Comparison of ENCODE assay signal across 7 mouse cellular contexts in the genomic region with DNA sequence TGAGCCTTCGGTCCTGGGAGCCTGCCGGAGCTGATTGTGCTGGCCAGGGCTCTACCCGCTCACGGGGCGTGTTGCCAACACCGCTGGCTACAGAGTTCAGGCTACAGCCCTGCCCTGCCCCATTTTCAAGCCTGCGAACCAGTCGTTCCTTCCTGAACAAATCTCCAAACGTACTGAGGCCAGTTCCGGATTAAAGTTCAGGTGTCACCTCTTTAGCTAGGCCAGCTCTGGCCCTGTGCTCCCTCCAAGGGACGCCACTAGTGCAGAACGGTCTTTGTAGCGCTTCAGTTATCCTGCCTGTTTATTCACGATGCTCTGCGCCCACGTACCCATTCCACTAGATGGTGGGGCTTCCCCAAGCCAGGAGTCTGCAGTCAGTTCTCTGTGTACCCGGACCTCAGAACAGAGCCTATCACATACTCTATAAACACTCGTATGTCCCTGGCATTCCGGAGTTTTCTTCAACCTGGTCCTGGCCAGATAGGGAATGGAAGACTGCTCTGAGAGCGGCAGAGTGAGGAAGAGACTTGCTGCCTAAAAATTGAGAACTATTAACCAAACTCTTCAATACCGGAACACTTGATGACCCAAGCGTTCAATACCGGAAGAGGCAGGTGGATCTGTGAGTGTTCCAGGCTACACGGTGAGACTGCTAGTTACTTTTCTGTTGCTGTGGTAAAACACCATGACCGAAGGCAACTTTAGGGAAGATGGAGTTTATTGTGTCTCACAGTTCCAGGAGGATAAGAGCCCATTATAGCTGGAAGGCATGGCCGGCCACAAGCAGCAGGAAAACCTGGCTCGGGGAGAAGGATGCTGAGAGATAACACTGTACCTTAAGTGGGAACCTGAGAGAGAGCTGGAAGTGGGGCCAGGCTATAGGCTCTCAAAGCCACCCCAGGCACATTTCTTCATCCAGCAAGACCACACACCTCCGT. TPM values are rescaled to one million over a fixed set of nuclear protein-coding genes. Genes with fewer than 3 reads are reported as not detected.
DNase-seq lines count a peak whose midpoint lies in the region; ATAC-seq and TF ChIP-seq lines count a peak whose summit lies in the region.

TSS of gene Cyb5r3 (minus strand) at position 101 of the 938 bp plus-strand sequence.

- peak within 1 kb of the TSS; percentile 30 for H3K27ac ChIP-seq in thymus, adult 2 months (ENCODE audit: control insufficient read depth, insufficient read depth, low read length)
- H3K27ac ChIP-seq in embryonic facial prominence, embryonic 11.5 days (replicated peaks; ENCODE audit: low read depth, low read length) = peak within 1 kb of the TSS; percentile 70
- peak within 1 kb of the TSS; percentile 90 for H3K27ac ChIP-seq in midbrain, embryonic 15.5 days

- 40% methylated on average over 28 of the region's 28 CpGs for whole genome bisulfite sequencing in thymus, adult 2 months
- WGBS in embryonic facial prominence, embryonic 11.5 days = 38% methylated on average over 28 of the region's 28 CpGs
- 33% methylated on average over 28 of the region's 28 CpGs for WGBS in midbrain, embryonic 15.5 days

- H3K36me3 ChIP-seq in thymus, adult 2 months (ENCODE audit: control insufficient read depth, insufficient read depth, low read length) = no peaks in the 10 kb centered on the region
- H3K36me3 ChIP-seq in embryonic facial prominence, embryonic 11.5 days (replicated peaks; ENCODE audit: control insufficient read depth, insufficient read depth, low read depth, low read length) = no peaks in the 10 kb centered on the region
- H3K36me3 ChIP-seq in midbrain, embryonic 15.5 days (replicated peaks) = no peaks in the 10 kb centered on the region

- no peak for TF ChIP-seq CTCF in thymus, adult 2 months (IDR thresholded peaks at IDR 0.05; ENCODE audit: borderline replicate concordance, control insufficient read depth, extremely low read depth, insufficient read depth, low read length, poor library complexity)

- no peaks in the 10 kb centered on the region for H3K9me3 ChIP-seq in embryonic facial prominence, embryonic 11.5 days (replicated peaks; ENCODE audit: control insufficient read depth, low read length)
- H3K9me3 ChIP-seq in midbrain, embryonic 15.5 days = no peaks in the 10 kb centered on the region

- H3K4me3 ChIP-seq in thymus, adult 2 months (ENCODE audit: control insufficient read depth, insufficient read depth, low read length) = peak within 1 kb of the TSS; percentile 63
- peak within 1 kb of the TSS; percentile 95 for H3K4me3 ChIP-seq in embryonic facial prominence, embryonic 11.5 days (ENCODE audit: low read depth, low read length)
- peak within 1 kb of the TSS; percentile 96 for H3K4me3 ChIP-seq in midbrain, embryonic 15.5 days

- no peak for DNase-seq in thymus, adult 2 months
- no peak for DNase-seq in thymus, postnatal 4 days
- peak; percentile 34 for DNase-seq in embryonic facial prominence, embryonic 11.5 days (ENCODE audit: low spot score)
- no peak for DNase-seq in heart, adult 8-10 months (ENCODE audit: low spot score)
- DNase-seq in layer of hippocampus, postnatal 25 days (ENCODE audit: extremely low spot score in 1 of 2, low spot score in 1 of 2) = no peak
- no peak for DNase-seq in thymus, postnatal 10 days (ENCODE audit: low spot score in 2 of 2)

- H3K27me3 ChIP-seq in thymus, adult 2 months (ENCODE audit: control insufficient read depth, insufficient read depth, low read length) = no peaks in the 10 kb centered on the region
- no peaks in the 10 kb centered on the region for H3K27me3 ChIP-seq in embryonic facial prominence, embryonic 11.5 days (ENCODE audit: control insufficient read depth, insufficient read depth, low read length)
- H3K27me3 ChIP-seq in midbrain, embryonic 15.5 days (replicated peaks) = no peaks in the 10 kb centered on the region

- peaks cover 12% of the 10 kb centered on the region for H3K4me1 ChIP-seq in thymus, adult 2 months (replicated peaks; ENCODE audit: control insufficient read depth, insufficient read depth, low read length)
- peaks cover 2% of the 10 kb centered on the region; the same call in 1 of the 2 replicates for H3K4me1 ChIP-seq in embryonic facial prominence, embryonic 11.5 days (ENCODE audit: control insufficient read depth, insufficient read depth, low read length)
- H3K4me1 ChIP-seq in midbrain, embryonic 15.5 days = peaks cover 33% of the 10 kb centered on the region

- peak; percentile 51; the same call in 1 of the 2 replicates for ATAC-seq in embryonic facial prominence, embryonic 11.5 days (replicated peaks; ENCODE audit: insufficient number of reproducible peaks, low FRiP score, low TSS enrichment, low read depth)
- ATAC-seq in midbrain, embryonic 15.5 days (replicated peaks) = peak; percentile 76

- peak within 1 kb of the TSS; percentile 87 for H3K4me2 ChIP-seq in embryonic facial prominence, embryonic 11.5 days (ENCODE audit: low read depth, low read length)
- H3K4me2 ChIP-seq in midbrain, embryonic 15.5 days = peak within 1 kb of the TSS; percentile 68

- no peak for TF ChIP-seq POLR2A in thymus, adult 2 months (IDR thresholded peaks at IDR 0.05; ENCODE audit: control insufficient read depth, extremely low read depth, insufficient read depth, low read length, poor library complexity)

- peak within 1 kb of the TSS; percentile 80 for H3K9ac ChIP-seq in embryonic facial prominence, embryonic 11.5 days (replicated peaks; ENCODE audit: low read length)
- H3K9ac ChIP-seq in midbrain, embryonic 15.5 days = peak within 1 kb of the TSS; percentile 92

RNA-seq across cellular contexts. Expression of gene Cyb5r3, which starts in this region (rescaled TPM):
- 60.5 and 61.7 TPM in 2 replicates for polyA plus RNA-seq in thymus, adult 2 months (2012; rRNA removed)
- polyA plus RNA-seq in embryonic facial prominence, embryonic 11.5 days (2014; fragmentation: Nextera tagmentation; extraction: Ambion mirVana) = 106 and 117 TPM in 2 replicates
- total RNA-seq in heart, adult 8-10 months (2022) = 100 to 1,000 TPM in 2 of 4 experiments, 10 to 100 TPM in 2; 81.4 to 113 (median 96.2) TPM
- 10 to 100 TPM; 59.9 to 62.0 TPM for total RNA-seq in layer of hippocampus, postnatal 25 days (2021)
- 122 TPM in 2 replicates for polyA plus RNA-seq in midbrain, embryonic 15.5 days (2015; fragmentation: Nextera tagmentation; extraction: Ambion mirVana)

Comparison
In these comparisons a context has a peak if more than half of its experiments do, and no peak if none do; other contexts are left out.
1. H3K27ac ChIP-seq: peak in every context shown above with its lines; median percentile 90 in midbrain, embryonic 15.5 days; 70 in embryonic facial prominence, embryonic 11.5 days; 30 in thymus, adult 2 months.